Mouse (Mus musculus) midbrain, embryonic 11.5 days (tissue): Measurements from ENCODE around the gene Zmynd12. TPM values are rescaled to one million over a fixed set of nuclear protein-coding genes. Genes with fewer than 3 reads are reported as not detected.

Experiments
- ATAC-seq: fragments of 200-750 bp; cut with Nextera tagmentation; 2 replicates; pipeline ENCODE4 v1.8.0; 2017; ENCODE audit warnings: moderate TSS enrichment, moderate library complexity; ENCODE audit not compliant: low FRiP score
- DNase-seq: peaks from one replicate; pipeline ENCODE4 v3.0.0; 2015; ENCODE audit warnings: low spot score; ENCODE audit errors: missing footprints
- H3K27ac ChIP-seq: fragments of 300-500 bp; sonication (generic); 2 replicates; pipeline ENCODE4 v1.5.1; 2014; ENCODE audit warnings: low read depth, low read length
- H3K27me3 ChIP-seq: fragments of 300-500 bp; sonication (generic); 2 replicates; pipeline ENCODE4 v1.6.1; 2014; ENCODE audit warnings: mild to moderate bottlenecking, low read length, moderate library complexity, mixed read lengths; ENCODE audit not compliant: control insufficient read depth, insufficient read depth
- H3K36me3 ChIP-seq: fragments of 300-500 bp; sonication (generic); 2 replicates; pipeline ENCODE4 v1.6.1; 2014; ENCODE audit warnings: mild to moderate bottlenecking, low read length, moderate library complexity, mixed read lengths; ENCODE audit not compliant: control insufficient read depth, insufficient read depth
- H3K4me1 ChIP-seq: fragments of 300-500 bp; sonication (generic); 2 replicates; pipeline ENCODE4 v1.6.1; 2014; ENCODE audit warnings: low read length; ENCODE audit not compliant: control insufficient read depth, insufficient read depth
- H3K4me2 ChIP-seq: fragments of 300-500 bp; sonication (generic); 2 replicates; pipeline ENCODE4 v1.6.1; 2014; ENCODE audit warnings: mild to moderate bottlenecking, moderate library complexity
- H3K4me3 ChIP-seq: fragments of 300-500 bp; sonication (generic); 2 replicates; pipeline ENCODE4 v1.5.1; 2014; ENCODE audit warnings: low read depth, low read length
- H3K9ac ChIP-seq: fragments of 300-500 bp; sonication (generic); 2 replicates; pipeline ENCODE4 v1.6.1; 2014; ENCODE audit warnings: low read length
- H3K9me3 ChIP-seq: fragments of 300-500 bp; sonication (generic); 2 replicates; pipeline ENCODE4 v1.6.1; 2016; ENCODE audit warnings: low read length; ENCODE audit not compliant: control insufficient read depth
- WGBS: fragments of 180-500 bp; shearing (Covaris S2); extraction: QIAGEN DNeasy Blood & Tissue Kit; methylation state at CpG from one replicate; pipeline ENCODE4 v1.1.7; 2014; 5-methylcytosine and 5-hydroxymethylcytosine counted together
- polyA plus RNA-seq: library from polyadenylated mRNA; unstranded; fragments of >200 nt; fragmentation: Nextera tagmentation; extraction: Ambion mirVana; gene quantifications from 2 replicates; pipeline ENCODE4 v1.2.1, GENCODE M21; 2014

The Zmynd12 gene
- polyA plus RNA-seq, 1 experiment from 2014 or later: not detected

GRCm38 (mm10) chr4:119415072-119415753, 7.4 kb upstream of the Zmynd12 start, which contains the start of gene Ccdc30:
TSS of gene Ccdc30 (minus strand) at chr4:119415521.
- Histone ChIP-seq H3K4me3 (peak within 1 kb of the TSS; percentile 61), H3K4me1 (no peaks in the 10 kb centered on the region; the same call in 1 of the 2 replicates), H3K9me3 (no peaks in the 10 kb centered on the region), H3K36me3 (no peaks in the 10 kb centered on the region), H3K27ac (peak within 1 kb of the TSS; percentile 35; the same call in 1 of the 2 replicates), H3K27me3 (no peaks in the 10 kb centered on the region), H3K4me2 (peak within 1 kb of the TSS; percentile 82), H3K9ac (peak within 1 kb of the TSS; percentile 81)
- under 1% methylated on average over 49 of the region's 49 CpGs for WGBS
- DNase-seq (peak; percentile 100), ATAC-seq (peak; percentile 100)

- 83% methylated on average over 3 of the region's 3 CpGs for WGBS
- Histone ChIP-seq H3K9me3 (no peaks in the 10 kb centered on the region), H3K9ac (no peak overlapping the region), H3K27me3 (no peaks in the 10 kb centered on the region), H3K4me2 (no peak overlapping the region), H3K4me1 (peaks cover 8% of the 10 kb centered on the region), H3K36me3 (no peaks in the 10 kb centered on the region), H3K27ac (no peak overlapping the region), H3K4me3 (no peak overlapping the region)
- ATAC-seq (no peak), DNase-seq (no peak)
Observed at GRCm38 (mm10) chr4:119417270-119417669, 5.3 kb upstream of the Zmynd12 start.

GRCm38 (mm10) chr4:119417894-119418293, 4.7 kb upstream of the Zmynd12 start:
- no peak overlapping the region for H3K4me2 ChIP-seq
- DNase-seq (no peak), ATAC-seq (no peak)
- peaks cover 8% of the 10 kb centered on the region for H3K4me1 ChIP-seq
- H3K9me3 ChIP-seq: no peaks in the 10 kb centered on the region
- H3K9ac ChIP-seq: no peak overlapping the region
- H3K27ac ChIP-seq: no peak overlapping the region
- H3K36me3 ChIP-seq: no peaks in the 10 kb centered on the region
- 91% methylated on average over 3 of the region's 3 CpGs for WGBS
- H3K4me3 ChIP-seq: no peak overlapping the region
- H3K27me3 ChIP-seq: no peaks in the 10 kb centered on the region

- H3K27me3 ChIP-seq: no peaks in the 10 kb centered on the region
- no peak overlapping the region; the same call in 1 of the 2 replicates for H3K9ac ChIP-seq
- peak overlapping the region; percentile 67 for H3K4me3 ChIP-seq
- H3K4me1 ChIP-seq: peaks cover 12% of the 10 kb centered on the region
- H3K36me3 ChIP-seq: no peaks in the 10 kb centered on the region
- no peaks in the 10 kb centered on the region for H3K9me3 ChIP-seq
- H3K4me2 ChIP-seq: peak overlapping the region; percentile 88
- WGBS: 80% methylated on average over 3 of the region's 3 CpGs
- H3K27ac ChIP-seq: no peak overlapping the region
- DNase-seq (no peak), ATAC-seq (no peak)
Observed at GRCm38 (mm10) chr4:119421191-119421590, 1.4 kb upstream of the Zmynd12 start.

GRCm38 (mm10) chr4:119421921-119422293, 707 bp upstream of the Zmynd12 start:
- H3K4me2 ChIP-seq: peak overlapping the region; percentile 88
- no peak for DNase-seq
- peaks cover 12% of the 10 kb centered on the region for H3K4me1 ChIP-seq
- no peaks in the 10 kb centered on the region for H3K36me3 ChIP-seq
- no peaks in the 10 kb centered on the region for H3K9me3 ChIP-seq
- no peaks in the 10 kb centered on the region for H3K27me3 ChIP-seq
- ATAC-seq: peak; percentile 68
- peak overlapping the region; percentile 67 for H3K4me3 ChIP-seq
- peak overlapping the region; percentile 72 for H3K27ac ChIP-seq
- WGBS: under 1% methylated on average over 31 of the region's 31 CpGs
- H3K9ac ChIP-seq: peak overlapping the region; percentile 80

- Histone ChIP-seq H3K4me2 (no peak overlapping the region), H3K27ac (no peak overlapping the region), H3K4me3 (no peak overlapping the region), H3K9me3 (no peaks in the 10 kb centered on the region), H3K9ac (no peak overlapping the region), H3K27me3 (no peaks in the 10 kb centered on the region), H3K4me1 (peaks cover 12% of the 10 kb centered on the region), H3K36me3 (no peaks in the 10 kb centered on the region)
- no peak for DNase-seq
- WGBS: 88% methylated on average over 2 of the region's 2 CpGs
- ATAC-seq: no peak
Observed at GRCm38 (mm10) chr4:119425077-119425476, 2.5 kb downstream of the Zmynd12 start.

- peaks cover 12% of the 10 kb centered on the region for H3K4me1 ChIP-seq
- no peaks in the 10 kb centered on the region for H3K36me3 ChIP-seq
- no peak overlapping the region for H3K9ac ChIP-seq
- no peak for DNase-seq
- 72% methylated on average over 2 of the region's 2 CpGs for WGBS
- no peaks in the 10 kb centered on the region for H3K27me3 ChIP-seq
- H3K4me3 ChIP-seq: no peak overlapping the region
- no peak overlapping the region for H3K4me2 ChIP-seq
- no peaks in the 10 kb centered on the region for H3K9me3 ChIP-seq
- ATAC-seq: no peak
- no peak overlapping the region for H3K27ac ChIP-seq
Observed at GRCm38 (mm10) chr4:119425601-119426000, 3.0 kb downstream of the Zmynd12 start.

GRCm38 (mm10) chr4:119427680-119428079, 5.1 kb downstream of the Zmynd12 start:
- Histone ChIP-seq H3K4me2 (no peak overlapping the region), H3K4me1 (peaks cover 5% of the 10 kb centered on the region), H3K9me3 (no peaks in the 10 kb centered on the region), H3K4me3 (no peak overlapping the region), H3K27me3 (no peaks in the 10 kb centered on the region), H3K9ac (no peak overlapping the region), H3K36me3 (no peaks in the 10 kb centered on the region), H3K27ac (no peak overlapping the region)
- no peak for DNase-seq
- ATAC-seq: no peak
- 69% methylated on average over 2 of the region's 2 CpGs for WGBS

- no peaks in the 10 kb centered on the region for H3K36me3 ChIP-seq
- no peaks in the 10 kb centered on the region for H3K4me1 ChIP-seq
- no peak overlapping the region for H3K27ac ChIP-seq
- WGBS: 31% methylated on average over 5 of the region's 5 CpGs
- no peak overlapping the region for H3K4me3 ChIP-seq
- ATAC-seq (no peak), DNase-seq (no peak)
- no peaks in the 10 kb centered on the region for H3K9me3 ChIP-seq
- no peak overlapping the region for H3K9ac ChIP-seq
- no peak overlapping the region for H3K4me2 ChIP-seq
- no peaks in the 10 kb centered on the region for H3K27me3 ChIP-seq
Observed at GRCm38 (mm10) chr4:119430678-119431077, 8.1 kb downstream of the Zmynd12 start.
